ENCODE assay signal across 8 mouse cellular contexts in the genomic region with DNA sequence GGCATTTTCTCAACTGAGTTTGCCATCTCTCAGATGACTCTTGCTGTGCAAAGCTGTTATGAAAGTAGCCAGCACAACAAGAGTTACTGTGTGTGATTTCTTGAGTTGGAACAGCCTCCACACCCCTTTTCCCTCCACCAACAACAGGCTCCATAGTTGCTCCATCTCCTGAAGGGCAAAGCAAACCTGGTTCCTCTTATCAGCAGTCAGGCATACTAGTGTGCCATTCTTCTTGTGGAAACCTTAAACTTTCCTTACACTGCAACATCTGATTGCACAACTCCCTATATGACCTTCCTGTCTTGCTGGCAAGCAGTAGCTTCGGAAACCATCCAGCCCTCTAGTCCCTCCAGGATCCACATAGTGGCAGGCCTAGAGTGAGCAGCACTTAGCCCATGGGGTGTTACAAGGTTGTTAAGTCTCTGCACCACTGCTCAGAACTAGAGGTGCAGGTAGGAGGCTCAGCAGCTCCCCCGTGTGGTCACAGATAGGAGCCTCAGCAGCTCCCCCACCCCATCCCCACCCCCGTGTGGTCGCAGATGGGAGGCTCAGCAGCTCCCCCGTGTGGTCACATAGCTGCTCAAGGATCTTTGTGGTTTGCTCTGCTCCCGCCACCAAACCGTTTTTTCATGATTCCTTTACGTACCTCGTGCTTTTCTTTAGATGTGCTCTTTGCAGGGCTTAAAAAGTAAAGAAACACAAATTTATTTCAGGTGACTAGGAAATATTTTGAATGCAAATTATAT. TPM values are rescaled to one million over a fixed set of nuclear protein-coding genes. Genes with fewer than 3 reads are reported as not detected.
DNase-seq lines count a peak whose midpoint lies in the region; ATAC-seq and TF ChIP-seq lines count a peak whose summit lies in the region.

No protein-coding gene starts in this region.

- no peaks in the 10 kb centered on the region for H3K9me3 ChIP-seq in hindbrain, embryonic 14.5 days (ENCODE audit: control insufficient read depth, low read length)

- H3K4me1 ChIP-seq in hindbrain, embryonic 14.5 days (replicated peaks; ENCODE audit: control insufficient read depth, insufficient read depth, low read length) = no peaks in the 10 kb centered on the region

- WGBS in hindbrain, embryonic 14.5 days = 16% methylated on average over 9 of the region's 9 CpGs

- POLR2A ChIA-PET in Patski (lab: Charles Lee) = no interaction called here

- H3K27me3 ChIP-seq in Patski = peaks cover 17% of the 10 kb centered on the region
- no peaks in the 10 kb centered on the region for H3K27me3 ChIP-seq in hindbrain, embryonic 14.5 days (ENCODE audit: control insufficient read depth, insufficient read depth, low read length)

- peak; percentile 24 for DNase-seq in Patski (ENCODE audit: low read depth, low spot score)
- peak; percentile 38 for DNase-seq in cerebellum, adult 9-10 months
- peak; percentile 19 to 66 for DNase-seq in frontal cortex, postnatal 10 days (ENCODE audit: low spot score in 2 of 2)
- DNase-seq in hindbrain, embryonic 14.5 days (ENCODE audit: low spot score) = peak; percentile 80
- DNase-seq in layer of hippocampus, postnatal 36 days = peak; percentile 60 to 64
- peak; percentile 74 for DNase-seq in lung, postnatal 25 days (ENCODE audit: low spot score)
- DNase-seq in retina, postnatal 7 days (ENCODE audit: low read depth, low spot score) = peak; percentile 79
- DNase-seq in urinary bladder, adult 2 months (ENCODE audit: low spot score) = peak; percentile 47

- H3K9ac ChIP-seq in hindbrain, embryonic 14.5 days = no peak overlapping the region

- TF ChIP-seq CTCF in Patski (IDR thresholded peaks at IDR 0.05) = peak; percentile 67

- no peak overlapping the region for H3K4me2 ChIP-seq in hindbrain, embryonic 14.5 days (replicated peaks)

- no peak overlapping the region for H3K27ac ChIP-seq in hindbrain, embryonic 14.5 days

- peak; percentile 67 for ATAC-seq in Patski
- peak; percentile 88 for ATAC-seq in hindbrain, embryonic 14.5 days (ENCODE audit: low FRiP score)

- in situ Hi-C loops in Patski (cut with MboI; ENCODE audit: low pct_unique_long_range_greater_than_20kb) = no loop called here

- H3K36me3 ChIP-seq in hindbrain, embryonic 14.5 days (replicated peaks; ENCODE audit: control insufficient read depth, insufficient read depth) = no peaks in the 10 kb centered on the region

- CTCF ChIA-PET in Patski (lab: Charles Lee) = interaction anchor here (1.2 to 2.0 kb wide), 2 partner anchors 16 kb away, joined by 3 to 4 read pairs; no protein-coding TSS in a partner anchor

- H3K4me3 ChIP-seq in hindbrain, embryonic 14.5 days (replicated peaks; ENCODE audit: low read length) = no peak overlapping the region

RNA-seq across cellular contexts. Expression of gene Gm26661, which starts 25.6 kb away (rescaled TPM):
- not detected for polyA plus RNA-seq in Patski (2021)
- polyA plus RNA-seq in hindbrain, embryonic 14.5 days (2014; fragmentation: Nextera tagmentation; extraction: Ambion mirVana) = not detected in 2 replicates
- total RNA-seq in layer of hippocampus, postnatal 36 days (2021) = not detected
- polyA plus RNA-seq in urinary bladder, adult 2 months (2012; rRNA removed) = not detected in 2 replicates

RNA-seq across cellular contexts. Expression of gene Flnb, which starts 52.0 kb away (rescaled TPM):
- 124 TPM for polyA plus RNA-seq in Patski (2021)
- polyA plus RNA-seq in hindbrain, embryonic 14.5 days (2014; fragmentation: Nextera tagmentation; extraction: Ambion mirVana) = 7.4 and 9.0 TPM in 2 replicates
- total RNA-seq in layer of hippocampus, postnatal 36 days (2021) = 10 to 100 TPM; 37.0 to 73.4 TPM
- 47.4 and 48.6 TPM in 2 replicates for polyA plus RNA-seq in urinary bladder, adult 2 months (2012; rRNA removed)

Comparison
In these comparisons a context has a peak if more than half of its experiments do, and no peak if none do; other contexts are left out.
1. DNase-seq: peak in every context shown above with its lines; median percentile 80 in hindbrain, embryonic 14.5 days; 79 in retina, postnatal 7 days; 74 in lung, postnatal 25 days; 62 in layer of hippocampus, postnatal 36 days; 47 in urinary bladder, adult 2 months; 42 in frontal cortex, postnatal 10 days; 38 in cerebellum, adult 9-10 months; 24 in Patski.